In the genomic region with DNA sequence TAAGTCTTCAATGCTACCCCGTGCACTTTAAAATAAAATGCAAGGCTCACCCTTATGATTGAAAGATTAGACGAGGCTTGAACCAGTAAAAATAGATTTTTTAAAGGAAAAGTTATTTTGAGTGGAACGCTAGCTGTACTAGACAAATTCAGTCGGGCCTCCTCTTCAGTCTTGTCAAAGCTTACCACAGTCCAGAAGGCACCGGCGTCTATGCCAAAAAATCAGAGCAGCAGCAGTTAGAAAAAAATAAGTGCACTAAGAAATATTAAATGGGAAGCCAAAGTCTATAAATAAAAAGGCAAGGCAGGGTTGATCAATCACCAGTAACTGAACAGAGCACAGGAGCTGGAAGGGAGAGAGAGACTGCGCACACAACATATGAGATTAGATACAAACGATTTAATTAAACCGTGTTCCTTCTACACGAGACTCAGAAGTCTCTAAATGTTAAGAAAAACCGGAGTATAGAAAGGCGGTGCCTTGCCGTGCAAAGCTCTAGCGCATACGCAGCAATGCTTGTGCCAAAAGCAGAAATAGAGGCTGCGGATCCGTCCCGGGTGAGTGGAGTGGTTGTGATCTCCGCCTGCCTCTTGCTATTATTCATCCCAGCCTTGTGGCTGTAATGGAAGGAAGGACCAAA, we compare ENCODE assay signal across 15 mouse cellular contexts.
DNase-seq lines count a peak whose midpoint lies in the region; ATAC-seq and TF ChIP-seq lines count a peak whose summit lies in the region.
"Had no signal": no experiment of that assay in that cellular context is flagged by ENCODE, and none has a peak within 500 bp of the region (broad histone marks: within the 10 kb centered on the region; RNA-seq: fewer than 3 reads in every experiment).

No protein-coding gene starts in this region.

- no peaks in the 10 kb centered on the region for H3K36me3 ChIP-seq in forebrain, embryonic 14.5 days (ENCODE audit: control insufficient read depth, insufficient read depth, low read length)
- H3K36me3 ChIP-seq in forebrain, embryonic 10.5 days (replicated peaks) = no peaks in the 10 kb centered on the region
- H3K36me3 ChIP-seq in forebrain, embryonic 16.5 days (ENCODE audit: control insufficient read depth, insufficient read depth) = no peaks in the 10 kb centered on the region
- no peaks in the 10 kb centered on the region for H3K36me3 ChIP-seq in kidney, embryonic 14.5 days (ENCODE audit: control insufficient read depth, insufficient read depth, low read length)
- H3K36me3 ChIP-seq in stomach, postnatal 0 days (ENCODE audit: control insufficient read depth, insufficient read depth, low read length) = no peaks in the 10 kb centered on the region

- TF ChIP-seq EP300 in stomach, postnatal 0 days (optimal IDR thresholded peaks at IDR 0.05) = no peak

- H3K27me3 ChIP-seq in forebrain, embryonic 14.5 days (replicated peaks; ENCODE audit: control insufficient read depth, insufficient read depth, low read length) = no peaks in the 10 kb centered on the region
- H3K27me3 ChIP-seq in forebrain, embryonic 10.5 days (ENCODE audit: poor library complexity, severe bottlenecking) = no peaks in the 10 kb centered on the region
- no peaks in the 10 kb centered on the region for H3K27me3 ChIP-seq in forebrain, embryonic 16.5 days (replicated peaks; ENCODE audit: control insufficient read depth, insufficient read depth, low read length)
- H3K27me3 ChIP-seq in kidney, embryonic 14.5 days (ENCODE audit: control insufficient read depth, insufficient read depth, low read length) = no peaks in the 10 kb centered on the region
- H3K27me3 ChIP-seq in stomach, postnatal 0 days (ENCODE audit: control insufficient read depth, insufficient read depth, low read length) = no peaks in the 10 kb centered on the region

- WGBS in forebrain, embryonic 14.5 days = 87% methylated on average over 19 of the region's 19 CpGs
- WGBS in forebrain, embryonic 10.5 days = 93% methylated on average over 19 of the region's 19 CpGs
- WGBS in forebrain, embryonic 16.5 days = 69% methylated on average over 19 of the region's 19 CpGs
- WGBS in kidney, embryonic 14.5 days = 92% methylated on average over 19 of the region's 19 CpGs
- 73% methylated on average over 19 of the region's 19 CpGs for whole genome bisulfite sequencing in stomach, postnatal 0 days

- no peaks in the 10 kb centered on the region for H3K9me3 ChIP-seq in forebrain, embryonic 14.5 days (replicated peaks; ENCODE audit: control insufficient read depth, low read length)
- no peaks in the 10 kb centered on the region for H3K9me3 ChIP-seq in forebrain, embryonic 10.5 days
- H3K9me3 ChIP-seq in forebrain, embryonic 16.5 days (ENCODE audit: control insufficient read depth, low read length) = no peaks in the 10 kb centered on the region
- no peaks in the 10 kb centered on the region for H3K9me3 ChIP-seq in kidney, embryonic 14.5 days (ENCODE audit: control insufficient read depth, low read length)
- no peaks in the 10 kb centered on the region for H3K9me3 ChIP-seq in stomach, postnatal 0 days (ENCODE audit: control insufficient read depth, low read length)

- no peak overlapping the region for H3K4me2 ChIP-seq in forebrain, embryonic 14.5 days (ENCODE audit: low read length)
- no peak overlapping the region for H3K4me2 ChIP-seq in forebrain, embryonic 16.5 days (ENCODE audit: low read length)
- H3K4me2 ChIP-seq in kidney, embryonic 14.5 days (replicated peaks; ENCODE audit: low read depth, low read length) = no peak overlapping the region
- no peak overlapping the region for H3K4me2 ChIP-seq in stomach, postnatal 0 days (replicated peaks; ENCODE audit: low read depth)

- TF ChIP-seq CTCF in stomach, postnatal 0 days (IDR thresholded peaks at IDR 0.05; ENCODE audit: low read depth) = no peak

- H3K9ac ChIP-seq in forebrain, embryonic 14.5 days (ENCODE audit: low read length) = no peak overlapping the region
- no peak overlapping the region for H3K9ac ChIP-seq in forebrain, embryonic 16.5 days (replicated peaks; ENCODE audit: low read depth, low read length)
- H3K9ac ChIP-seq in kidney, embryonic 14.5 days (ENCODE audit: low read depth, low read length) = no peak overlapping the region
- no peak overlapping the region for H3K9ac ChIP-seq in stomach, postnatal 0 days (ENCODE audit: low read length)

- H3K27ac ChIP-seq in forebrain, embryonic 14.5 days (ENCODE audit: low read depth, low read length) = peak overlapping the region; percentile 76
- H3K27ac ChIP-seq in forebrain, embryonic 10.5 days = no peak overlapping the region
- H3K27ac ChIP-seq in forebrain, embryonic 16.5 days (ENCODE audit: low read length) = peak overlapping the region; percentile 70
- H3K27ac ChIP-seq in kidney, embryonic 14.5 days (ENCODE audit: low read depth, low read length) = no peak overlapping the region
- no peak overlapping the region for H3K27ac ChIP-seq in stomach, postnatal 0 days (replicated peaks)
- H3K27ac ChIP-seq: heart, adult 2 months had no signal

- DNase-seq in forebrain, embryonic 14.5 days (ENCODE audit: low spot score) = peak; percentile 53
- DNase-seq in forebrain, embryonic 10.5 days (ENCODE audit: extremely low spot score, low spot score) = no peak
- peak; percentile 83 for DNase-seq in layer of hippocampus, adult 9-11 months
- peak; percentile 55 to 63 for DNase-seq in right cerebral cortex, adult 2 months (ENCODE audit: low spot score in 2 of 2)
- no peak for DNase-seq in stomach, postnatal 0 days (ENCODE audit: low spot score)
- no peak for DNase-seq in embryo, embryonic 9.5 days (ENCODE audit: extremely low spot score)
- DNase-seq: adrenal gland, postnatal 10 days; cerebellum, adult 9-11 months; heart, adult 2 months; kidney, adult 9 months; liver; thymus, postnatal 36 days had no signal

- H3K4me3 ChIP-seq in forebrain, embryonic 14.5 days (ENCODE audit: low read depth, low read length) = no peak overlapping the region
- no peak overlapping the region for H3K4me3 ChIP-seq in forebrain, embryonic 10.5 days
- no peak overlapping the region for H3K4me3 ChIP-seq in forebrain, embryonic 16.5 days (replicated peaks; ENCODE audit: low read length)
- H3K4me3 ChIP-seq in kidney, embryonic 14.5 days (ENCODE audit: low read length) = no peak overlapping the region
- no peak overlapping the region for H3K4me3 ChIP-seq in stomach, postnatal 0 days (ENCODE audit: low read depth, low read length)
- H3K4me3 ChIP-seq: erythroblast, embryonic 14.5 days; heart, adult 2 months had no signal

- H3K4me1 ChIP-seq in forebrain, embryonic 14.5 days (ENCODE audit: control insufficient read depth, insufficient read depth, low read length) = no peaks in the 10 kb centered on the region
- H3K4me1 ChIP-seq in forebrain, embryonic 10.5 days = peaks cover 14% of the 10 kb centered on the region
- H3K4me1 ChIP-seq in forebrain, embryonic 16.5 days (replicated peaks; ENCODE audit: control insufficient read depth, insufficient read depth, low read length) = 0 out of 2 replicates have a peak, but pooled peaks cover 4% of the 10 kb centered on the region
- no peaks in the 10 kb centered on the region for H3K4me1 ChIP-seq in kidney, embryonic 14.5 days (ENCODE audit: control insufficient read depth, insufficient read depth, low read length)
- H3K4me1 ChIP-seq in stomach, postnatal 0 days (replicated peaks; ENCODE audit: control insufficient read depth, insufficient read depth) = no peaks in the 10 kb centered on the region

- ATAC-seq in forebrain, embryonic 14.5 days = no peak; the same call in 1 of the 2 replicates
- ATAC-seq in forebrain, embryonic 16.5 days = peak; percentile 87
- ATAC-seq in kidney, embryonic 14.5 days (ENCODE audit: low FRiP score, low TSS enrichment) = no peak
- ATAC-seq in stomach, postnatal 0 days (ENCODE audit: low FRiP score, low TSS enrichment) = no peak

Comparison
In these comparisons a context has a peak if more than half of its experiments do, and no peak if none do; other contexts are left out.
1. DNase-seq: peak in forebrain, embryonic 14.5 days (single experiment), layer of hippocampus, adult 9-11 months (single experiment) and right cerebral cortex, adult 2 months (2 of 2); none in forebrain, embryonic 10.5 days (single experiment), stomach, postnatal 0 days (single experiment) and embryo, embryonic 9.5 days (single experiment).
2. H3K27ac ChIP-seq: peak in forebrain, embryonic 14.5 days (single experiment) and forebrain, embryonic 16.5 days (single experiment); none in forebrain, embryonic 10.5 days (single experiment), kidney, embryonic 14.5 days (single experiment) and stomach, postnatal 0 days (single experiment).